Mouse (Mus musculus): ENCODE results near the gene Zfp784. TPM values are rescaled to one million over a fixed set of nuclear protein-coding genes. Genes with fewer than 3 reads are reported as not detected.
A peak's percentile ranks its signal among the peaks of the same experiment; 100 is the strongest.

Gene Zfp784
- polyA plus RNA-seq, 1 experiment from 2014 or later, result 4.1 TPM

DNA sequence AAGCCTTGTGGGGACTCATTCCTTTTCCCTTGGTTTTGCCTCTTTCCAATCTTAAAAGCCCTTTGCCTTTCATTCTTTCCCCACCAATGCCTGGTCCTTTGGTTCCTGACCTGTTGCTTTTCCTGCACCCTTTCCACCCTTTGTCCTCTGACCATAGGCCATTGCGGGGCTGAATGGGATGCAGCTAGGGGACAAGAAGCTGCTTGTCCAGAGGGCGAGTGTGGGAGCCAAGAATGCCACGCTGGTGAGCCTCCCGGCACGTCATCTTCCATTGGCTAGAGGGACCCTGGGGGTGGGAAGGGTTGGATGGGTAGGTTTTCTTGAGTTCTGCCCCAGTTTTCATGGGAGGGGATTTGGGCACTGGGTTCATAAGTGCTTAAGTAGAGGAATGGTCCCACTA is 36.7 kb upstream of the Zfp784 start:
- no peaks in the 10 kb centered on the region for H3K4me1 ChIP-seq (replicated peaks; ENCODE audit: control insufficient read depth, insufficient read depth)
- WGBS, result 87% methylated on average over 5 of the region's 5 CpGs
- TF ChIP-seq CTCF (IDR thresholded peaks at IDR 0.05; ENCODE audit: low read depth), result no peak
- TF ChIP-seq EP300 (optimal IDR thresholded peaks at IDR 0.05), result no peak
- ATAC-seq (ENCODE audit: low FRiP score, low TSS enrichment) (no peak), DNase-seq (ENCODE audit: low spot score) (no peak)
- no peaks in the 10 kb centered on the region for H3K27me3 ChIP-seq (ENCODE audit: control insufficient read depth, insufficient read depth, low read length)
- H3K9ac ChIP-seq (ENCODE audit: low read length), result no peak overlapping the region
- H3K36me3 ChIP-seq (ENCODE audit: control insufficient read depth, insufficient read depth, low read length), result peaks cover 40% of the 10 kb centered on the region
- H3K9me3 ChIP-seq (ENCODE audit: control insufficient read depth, low read length), result no peaks in the 10 kb centered on the region
- no peak overlapping the region for H3K27ac ChIP-seq (replicated peaks)
- no peak overlapping the region for H3K4me2 ChIP-seq (replicated peaks; ENCODE audit: low read depth)
- H3K4me3 ChIP-seq (ENCODE audit: low read depth, low read length), result no peak overlapping the region

DNA sequence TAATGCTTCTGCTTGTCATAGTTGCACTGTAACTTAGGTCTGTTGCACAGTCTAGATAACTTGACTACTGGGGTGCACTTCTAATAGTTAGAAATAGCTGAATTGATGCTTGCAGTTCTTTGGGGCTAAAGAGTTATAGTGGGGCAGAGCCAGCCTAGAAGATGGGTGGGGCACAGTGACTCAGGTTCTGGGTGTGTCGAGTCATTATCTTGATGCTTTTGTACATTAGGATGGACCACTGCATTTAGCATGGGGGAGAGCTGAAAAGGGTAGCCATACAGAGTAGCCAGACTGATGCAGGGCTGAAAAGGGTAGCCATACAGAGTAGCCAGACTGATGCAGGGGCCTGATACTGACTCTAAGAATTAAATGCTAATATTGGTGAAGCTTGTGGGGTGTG is 35.3 kb upstream of the Zfp784 start:
- H3K27me3 ChIP-seq (ENCODE audit: control insufficient read depth, insufficient read depth, low read length), result no peaks in the 10 kb centered on the region
- no peak for TF ChIP-seq CTCF (IDR thresholded peaks at IDR 0.05; ENCODE audit: low read depth)
- no peak for TF ChIP-seq EP300 (optimal IDR thresholded peaks at IDR 0.05)
- no peak overlapping the region for H3K27ac ChIP-seq (replicated peaks)
- H3K4me2 ChIP-seq (replicated peaks; ENCODE audit: low read depth), result no peak overlapping the region
- peaks cover 45% of the 10 kb centered on the region for H3K36me3 ChIP-seq (ENCODE audit: control insufficient read depth, insufficient read depth, low read length)
- no peaks in the 10 kb centered on the region for H3K9me3 ChIP-seq (ENCODE audit: control insufficient read depth, low read length)
- H3K4me3 ChIP-seq (ENCODE audit: low read depth, low read length), result no peak overlapping the region
- no peak for DNase-seq (ENCODE audit: low spot score)
- H3K4me1 ChIP-seq (replicated peaks; ENCODE audit: control insufficient read depth, insufficient read depth), result no peaks in the 10 kb centered on the region
- no peak overlapping the region for H3K9ac ChIP-seq (ENCODE audit: low read length)
- 0 out of 2 replicates have a peak, but pooled peaks have one; percentile 16 for ATAC-seq (ENCODE audit: low FRiP score, low TSS enrichment)
- 32% methylated on average over 1 of the region's 1 CpGs for WGBS

DNA sequence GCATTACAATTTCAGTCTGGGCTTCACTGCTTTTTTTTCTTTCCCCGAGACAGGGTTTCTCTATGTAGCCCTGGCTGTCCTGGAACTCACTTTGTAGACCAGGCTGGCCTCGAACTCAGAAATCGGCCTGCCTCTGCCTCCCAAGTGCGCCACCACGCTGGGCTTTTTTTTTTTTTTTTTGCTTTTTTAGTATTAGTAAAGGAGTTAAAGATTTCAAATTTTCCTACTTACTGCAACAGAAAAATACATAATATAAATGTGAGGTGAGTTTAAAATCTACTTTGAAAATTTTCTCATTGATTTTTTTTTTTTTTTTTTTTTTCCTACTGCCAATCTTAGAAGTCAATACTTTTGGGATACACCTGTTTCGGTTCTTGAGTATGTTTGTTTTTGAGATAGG is 26.6 kb upstream of the Zfp784 start:
- no peak overlapping the region for H3K27ac ChIP-seq (replicated peaks)
- no peak overlapping the region for H3K9ac ChIP-seq (ENCODE audit: low read length)
- DNase-seq (ENCODE audit: low spot score) (no peak), ATAC-seq (ENCODE audit: low FRiP score, low TSS enrichment) (no peak)
- no peaks in the 10 kb centered on the region for H3K27me3 ChIP-seq (ENCODE audit: control insufficient read depth, insufficient read depth, low read length)
- H3K4me2 ChIP-seq (replicated peaks; ENCODE audit: low read depth), result no peak overlapping the region
- H3K4me1 ChIP-seq (replicated peaks; ENCODE audit: control insufficient read depth, insufficient read depth), result 0 out of 2 replicates have a peak, but pooled peaks cover 4% of the 10 kb centered on the region
- H3K9me3 ChIP-seq (ENCODE audit: control insufficient read depth, low read length), result no peaks in the 10 kb centered on the region
- peaks cover 13% of the 10 kb centered on the region for H3K36me3 ChIP-seq (ENCODE audit: control insufficient read depth, insufficient read depth, low read length)
- H3K4me3 ChIP-seq (ENCODE audit: low read depth, low read length), result no peak overlapping the region
- 87% methylated on average over 6 of the region's 6 CpGs for WGBS
- TF ChIP-seq CTCF (IDR thresholded peaks at IDR 0.05; ENCODE audit: low read depth) (no peak), EP300 (optimal IDR thresholded peaks at IDR 0.05) (no peak)

DNA sequence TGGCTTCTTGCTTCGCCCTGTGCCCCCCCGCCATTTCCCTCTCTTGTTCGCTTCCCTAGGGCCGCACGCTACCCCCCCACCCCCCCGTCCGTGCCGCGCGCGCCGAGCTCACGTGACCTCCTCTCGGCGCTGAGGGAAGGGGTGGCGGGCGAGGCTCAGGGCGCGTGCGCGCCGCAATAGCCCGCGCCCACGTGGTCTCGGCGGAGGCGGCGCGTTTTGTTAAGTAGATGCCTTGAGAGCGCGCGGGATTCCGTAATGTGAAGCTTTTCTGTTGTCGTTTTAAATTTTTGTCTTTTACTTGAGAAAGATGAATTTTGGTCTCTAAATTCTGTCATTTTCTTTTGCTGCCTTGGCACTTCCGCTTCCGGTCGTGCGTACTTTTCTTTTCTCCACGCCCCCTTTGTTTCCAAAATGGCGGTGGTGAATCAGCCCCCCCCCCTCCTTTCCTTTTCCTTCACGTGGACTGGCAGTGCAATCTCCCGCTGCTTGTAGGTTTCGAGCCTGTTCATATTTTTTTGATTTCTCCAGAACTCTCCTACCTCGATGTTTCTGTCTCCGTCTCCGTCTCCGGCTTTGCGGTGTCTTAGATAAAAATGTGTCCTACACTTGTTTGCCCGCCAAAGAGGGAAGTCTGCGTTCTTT is 24.2 kb upstream of the Zfp784 start:
- under 1% methylated on average over 46 of the region's 51 CpGs for WGBS

DNA sequence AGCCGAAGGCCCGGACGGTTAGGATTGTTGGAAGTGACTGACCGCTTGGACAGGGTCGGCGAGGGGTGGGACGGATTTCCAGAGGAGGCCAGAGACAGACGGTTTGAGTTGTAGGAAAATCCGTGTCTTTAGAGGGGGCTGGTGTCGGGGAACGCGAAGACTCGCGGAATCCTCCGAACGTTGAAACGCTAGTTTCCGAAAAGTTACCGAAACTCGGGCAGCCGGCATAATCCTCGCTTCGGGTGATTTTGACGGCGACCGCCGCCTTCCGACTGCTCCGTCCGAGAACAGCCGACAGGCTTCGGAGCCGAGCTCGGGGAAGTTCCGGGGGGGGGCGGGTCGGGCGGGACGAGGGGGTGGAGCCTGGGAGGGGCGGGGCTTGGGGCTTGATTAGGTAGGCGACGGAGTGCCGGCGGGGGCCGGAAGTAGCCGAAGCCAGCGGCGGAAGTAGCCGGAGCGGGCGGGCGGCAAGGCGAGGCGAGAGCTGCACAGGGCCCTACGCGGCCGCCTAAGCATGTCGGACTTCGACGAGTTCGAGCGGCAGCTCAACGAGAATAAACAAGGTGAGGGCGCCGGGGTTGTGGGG is 23.6 kb upstream of the Zfp784 start, which contains the start of gene U2af2:
Gene U2af2, plus strand, starts transcription at position 370 of the 586 bp plus-strand sequence.
- peak; percentile 88 for ATAC-seq (ENCODE audit: low FRiP score, low TSS enrichment)
- Histone ChIP-seq H3K36me3 (ENCODE audit: control insufficient read depth, insufficient read depth, low read length) (no peaks in the 10 kb centered on the region; the same call in 1 of the 2 replicates), H3K4me2 (replicated peaks; ENCODE audit: low read depth) (peak within 1 kb of the TSS; percentile 90), H3K4me3 (ENCODE audit: low read depth, low read length) (peak within 1 kb of the TSS; percentile 67), H3K9ac (ENCODE audit: low read length) (peak within 1 kb of the TSS; percentile 96), H3K27ac (replicated peaks) (peak within 1 kb of the TSS; percentile 99), H3K27me3 (ENCODE audit: control insufficient read depth, insufficient read depth, low read length) (no peaks in the 10 kb centered on the region), H3K9me3 (ENCODE audit: control insufficient read depth, low read length) (no peaks in the 10 kb centered on the region), H3K4me1 (replicated peaks; ENCODE audit: control insufficient read depth, insufficient read depth) (0 out of 2 replicates have a peak, but pooled peaks cover 4% of the 10 kb centered on the region)
- TF ChIP-seq CTCF (IDR thresholded peaks at IDR 0.05; ENCODE audit: low read depth) (no peak), EP300 (optimal IDR thresholded peaks at IDR 0.05) (no peak)
- WGBS, result under 1% methylated on average over 63 of the region's 65 CpGs
- peak; percentile 98 for DNase-seq (ENCODE audit: low spot score)

More for the DNA sequence above, 24.2 kb upstream of the Zfp784 start:
- TF ChIP-seq EP300 (optimal IDR thresholded peaks at IDR 0.05), result no peak
- no peak for TF ChIP-seq CTCF (IDR thresholded peaks at IDR 0.05; ENCODE audit: low read depth)
- Histone ChIP-seq H3K4me2 (replicated peaks; ENCODE audit: low read depth) (peak overlapping the region; percentile 90), H3K27ac (replicated peaks) (peak overlapping the region; percentile 99), H3K9ac (ENCODE audit: low read length) (peak overlapping the region; percentile 96), H3K36me3 (ENCODE audit: control insufficient read depth, insufficient read depth, low read length) (peaks cover 4% of the 10 kb centered on the region), H3K4me1 (replicated peaks; ENCODE audit: control insufficient read depth, insufficient read depth) (0 out of 2 replicates have a peak, but pooled peaks cover 4% of the 10 kb centered on the region), H3K9me3 (ENCODE audit: control insufficient read depth, low read length) (no peaks in the 10 kb centered on the region), H3K4me3 (ENCODE audit: low read depth, low read length) (peak overlapping the region; percentile 67), H3K27me3 (ENCODE audit: control insufficient read depth, insufficient read depth, low read length) (no peaks in the 10 kb centered on the region)
- ATAC-seq (ENCODE audit: low FRiP score, low TSS enrichment) (peak; percentile 67), DNase-seq (ENCODE audit: low spot score) (peak; percentile 83)
